Mouse (Mus musculus) liver, adult 2 months (tissue): ENCODE measurements around the gene Ccpg1.

Experiments used
- CTCF ChIP-seq: fragments of 200-500 bp; IDR thresholded peaks from 2 replicates; pipeline ENCODE4 v1.5.1; 2011; ENCODE audit warnings: low read depth, low read length, control low read depth
- POLR2A ChIP-seq: fragments of 200-500 bp; IDR thresholded peaks from 2 replicates; pipeline ENCODE4 v1.6.1; 2011; ENCODE audit warnings: low read length, control low read depth; ENCODE audit not compliant: insufficient read depth; ENCODE audit errors: extremely low read depth

GRCm38 (mm10) chr9:72969874-72970273 is 15.4 kb upstream of the Ccpg1 start:
- TF ChIP-seq POLR2A (no peak), CTCF (peak; percentile 17; the same call in 1 of the 2 replicates)
